Mouse (Mus musculus) layer of hippocampus, adult 11-12 months (tissue): Measurements from ENCODE around the gene Thsd7b.
A peak's percentile ranks its signal among the peaks of the same experiment; 100 is the strongest.
"Not testable (repeated sequence)": the region's sequence is repeated elsewhere in the genome, so short reads cannot be mapped to it uniquely, and the experiment has no call there.

Source experiments
- DNase-seq: peaks from one replicate; pipeline ENCODE4 v3.0.0; 2022; ENCODE audit warnings: low spot score

Thsd7b gene

DNA sequence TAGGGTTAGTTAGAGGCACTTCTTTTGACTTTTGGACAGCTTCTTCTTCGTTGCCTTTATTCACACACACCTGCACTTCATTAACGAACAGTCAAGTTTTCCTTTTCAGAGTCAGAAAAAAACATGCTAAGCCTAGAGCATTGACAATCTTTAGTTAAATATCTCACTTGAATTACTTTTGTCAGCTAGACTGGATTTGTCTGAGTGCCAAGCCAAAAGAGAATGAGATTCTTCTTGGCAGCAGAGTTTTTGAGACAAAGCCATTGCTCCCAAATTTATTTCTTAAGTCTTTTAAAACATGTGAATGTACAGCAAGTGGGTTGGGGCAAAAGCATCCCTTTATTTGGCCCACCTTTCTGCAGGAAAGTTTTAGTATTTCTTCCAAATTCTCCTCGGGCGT, 362.0 kb downstream of the Thsd7b start:
- DNase-seq, result no peak

DNA sequence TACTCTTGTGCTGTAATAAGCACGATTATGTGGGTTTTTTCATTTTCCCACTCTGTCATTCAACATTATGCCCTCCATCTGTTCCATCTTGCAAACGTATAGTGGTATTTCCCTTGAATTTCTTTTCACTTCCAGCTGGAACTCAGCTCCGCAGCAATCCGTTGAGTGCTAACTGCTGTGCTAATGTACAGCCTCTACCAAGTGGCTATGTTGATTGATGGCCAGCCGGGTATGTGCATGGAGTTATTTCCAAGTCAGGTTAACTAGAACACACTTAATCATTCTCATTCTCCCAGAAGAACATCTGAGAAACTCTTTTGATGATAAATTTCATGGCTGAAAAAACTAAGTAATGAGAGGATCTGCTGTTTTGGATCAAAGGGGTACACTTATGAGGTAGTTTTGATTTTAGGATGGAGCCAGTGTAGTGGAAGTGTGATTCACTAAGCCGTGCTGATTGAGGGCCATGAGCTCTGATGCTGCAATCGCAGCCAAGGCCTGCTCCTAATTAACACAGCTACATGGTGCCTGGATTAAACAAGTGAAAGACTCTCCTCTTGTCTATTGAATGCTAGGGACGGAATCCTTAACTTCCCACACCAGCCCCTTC, 371.3 kb downstream of the Thsd7b start:
- DNase-seq, result no peak

DNA sequence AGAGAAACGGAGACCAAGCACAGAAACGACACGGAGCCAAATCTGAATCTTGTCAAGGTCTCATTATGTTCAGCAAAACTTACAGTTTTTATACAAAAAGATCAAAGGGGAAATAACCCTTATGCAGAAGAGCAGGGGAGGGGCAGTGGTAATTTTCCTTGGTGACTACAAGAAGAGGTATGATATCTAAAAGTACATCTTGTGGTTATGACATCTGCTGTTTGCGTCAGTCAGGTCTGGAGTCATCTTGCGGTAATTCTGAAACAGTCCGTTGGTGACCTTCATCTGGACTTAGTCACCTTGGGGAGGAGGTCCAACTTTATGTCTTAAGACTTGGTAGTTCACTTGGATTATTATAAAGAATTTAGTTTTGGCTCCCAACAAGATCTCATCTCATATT, 378.3 kb downstream of the Thsd7b start:
- not testable (repeated sequence) for DNase-seq

DNA sequence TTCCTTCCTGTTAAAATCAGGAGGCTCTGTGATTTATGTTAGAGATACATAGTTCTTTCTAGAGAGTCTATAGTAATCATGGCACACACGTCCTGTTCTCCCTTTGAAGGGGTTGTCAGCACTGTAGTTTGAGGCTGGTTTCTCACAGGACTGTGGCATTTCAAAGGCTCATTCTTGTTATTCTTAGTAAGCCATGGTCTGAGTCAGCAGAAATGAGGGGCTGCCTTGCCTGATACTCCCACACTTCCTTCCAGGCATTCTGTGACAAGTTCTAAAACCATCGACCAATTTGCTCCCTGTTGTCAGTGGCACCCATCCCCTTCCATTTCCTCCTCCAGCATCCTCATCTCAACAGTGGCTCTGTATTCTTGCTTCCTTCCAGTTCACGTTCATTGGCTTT, 384.9 kb downstream of the Thsd7b start:
- no peak for DNase-seq

DNA sequence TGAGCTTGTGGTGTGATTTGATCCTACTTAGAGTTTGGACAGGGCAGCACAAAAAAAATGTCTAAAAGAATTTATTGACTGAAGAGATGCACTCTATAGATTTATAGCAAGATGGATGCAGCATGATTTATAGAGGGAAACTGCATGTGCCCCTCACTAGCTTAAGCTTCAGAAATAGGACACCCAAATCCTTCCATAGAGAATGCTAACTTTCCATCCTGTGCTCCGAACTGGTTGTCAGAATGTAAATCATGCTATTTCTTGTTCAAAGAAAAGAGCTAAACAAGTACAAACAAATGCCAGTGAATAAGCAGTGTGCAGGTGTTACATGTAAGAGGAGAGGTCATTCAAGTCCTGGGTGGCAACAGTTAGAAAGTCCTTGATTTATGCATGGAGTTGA, 402.8 kb downstream of the Thsd7b start:
- DNase-seq, result no peak

DNA sequence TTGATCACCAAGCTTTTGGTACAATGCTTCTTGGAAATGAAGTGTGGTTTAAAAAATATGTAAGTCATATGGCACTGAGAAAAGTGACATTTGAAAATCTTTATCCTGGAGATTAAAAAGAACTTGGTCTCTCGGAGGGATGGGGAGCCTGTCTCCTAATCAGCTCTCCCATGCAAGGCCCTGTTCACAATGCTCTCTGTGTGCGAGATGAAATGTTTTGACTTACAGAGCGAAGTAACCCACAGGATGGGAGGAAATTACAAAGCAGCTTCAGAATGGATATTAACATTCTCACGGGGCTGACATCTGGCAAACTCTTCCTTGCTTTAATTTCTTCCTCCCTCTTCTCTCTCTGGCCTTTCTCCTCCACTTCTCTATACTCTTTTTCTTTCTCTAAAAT, 405.7 kb downstream of the Thsd7b start:
- no peak for DNase-seq

DNA sequence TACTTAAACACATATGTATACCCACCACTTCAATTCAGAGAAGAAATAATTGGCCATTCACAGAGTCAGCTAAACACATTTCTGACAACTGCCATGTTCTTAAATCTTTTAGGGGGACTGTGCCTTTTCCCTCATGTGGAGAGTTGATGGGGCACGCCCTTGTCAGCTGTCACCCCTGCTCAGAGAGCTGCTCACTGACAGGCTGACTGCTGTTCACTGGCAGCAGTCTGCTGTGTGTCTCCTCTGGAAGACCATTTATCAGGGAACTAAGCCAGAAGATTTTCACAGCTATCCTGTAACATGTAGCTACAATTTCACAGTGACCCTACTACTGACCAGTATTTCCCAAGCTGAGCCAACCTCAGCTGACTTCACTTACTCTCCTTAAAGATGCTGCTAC, 432.6 kb downstream of the Thsd7b start:
- DNase-seq, result no peak

DNA sequence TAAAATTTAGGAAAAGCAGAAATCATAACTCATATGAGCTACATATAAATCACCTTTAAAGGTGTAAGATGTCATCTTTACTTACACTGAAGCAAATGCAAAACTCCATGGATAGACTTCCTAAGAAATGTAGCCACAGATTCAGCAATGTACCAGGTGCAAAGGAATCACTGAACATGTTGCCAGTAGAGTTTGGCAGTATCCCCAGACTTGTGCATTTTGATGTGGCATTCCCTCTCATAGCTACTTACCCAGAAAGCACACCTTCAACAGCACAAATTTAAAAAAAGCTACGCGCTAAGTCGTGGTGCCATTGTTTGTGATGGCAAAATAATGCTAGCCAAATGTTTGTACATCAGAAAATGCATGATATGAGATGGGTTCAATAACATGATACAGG, 439.6 kb downstream of the Thsd7b start:
- DNase-seq, result peak; percentile 47

DNA sequence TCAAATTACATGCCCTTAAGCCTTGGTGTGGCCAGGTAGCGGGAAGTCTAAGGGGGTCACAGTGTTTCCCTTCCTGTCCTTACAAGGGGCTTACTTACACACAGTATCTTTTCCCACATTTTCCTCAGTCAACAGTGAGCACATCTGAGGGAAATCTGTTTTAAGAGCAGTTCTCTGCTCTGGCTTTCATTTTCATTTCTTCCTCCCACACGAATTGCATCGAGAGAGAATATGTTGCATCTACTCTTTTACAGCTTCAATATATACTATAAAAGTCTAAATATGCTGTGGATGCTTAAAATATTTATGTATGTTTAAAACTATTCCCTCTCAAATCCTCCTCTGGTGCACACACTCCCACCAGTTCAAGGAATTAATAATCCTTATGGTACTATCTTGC, 440.5 kb downstream of the Thsd7b start:
- DNase-seq, result no peak

DNA sequence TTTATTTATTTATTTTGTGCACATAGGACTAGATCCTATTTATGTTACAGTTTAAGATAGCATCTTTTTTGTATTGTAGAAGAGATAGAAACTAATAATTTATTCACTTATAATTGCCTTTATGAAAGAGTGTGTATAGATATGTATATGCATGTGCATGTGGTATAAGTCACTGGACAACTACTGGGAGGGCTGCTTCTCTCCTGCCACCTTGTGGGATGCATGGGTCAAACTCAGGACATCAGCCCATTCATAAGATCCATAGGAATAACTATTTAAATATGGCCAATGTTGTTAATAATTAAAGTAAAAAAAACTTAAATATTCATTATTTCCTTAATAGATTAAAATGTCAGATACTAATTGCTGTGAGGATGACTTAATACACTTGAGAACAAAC, 446.5 kb downstream of the Thsd7b start:
- no peak for DNase-seq

DNA sequence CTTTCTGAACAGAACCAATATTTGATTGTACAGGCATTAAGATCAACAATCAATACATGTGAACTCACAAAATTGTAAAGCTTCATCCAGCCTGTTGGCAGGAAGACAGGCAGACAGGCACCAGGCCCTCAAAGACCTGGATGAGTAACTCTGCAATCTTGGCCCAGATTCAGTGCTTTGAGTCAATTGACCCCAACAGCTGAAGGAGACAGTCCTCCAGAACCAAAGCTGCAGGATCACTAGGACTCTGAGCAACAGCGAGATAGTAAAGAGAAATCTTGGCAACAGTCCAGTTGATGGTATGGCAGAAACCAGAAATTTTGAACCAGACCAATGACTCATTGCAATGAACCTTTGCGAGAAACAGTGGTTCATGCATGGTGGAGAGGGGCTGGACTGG, 458.9 kb downstream of the Thsd7b start:
- DNase-seq, result no peak

DNA sequence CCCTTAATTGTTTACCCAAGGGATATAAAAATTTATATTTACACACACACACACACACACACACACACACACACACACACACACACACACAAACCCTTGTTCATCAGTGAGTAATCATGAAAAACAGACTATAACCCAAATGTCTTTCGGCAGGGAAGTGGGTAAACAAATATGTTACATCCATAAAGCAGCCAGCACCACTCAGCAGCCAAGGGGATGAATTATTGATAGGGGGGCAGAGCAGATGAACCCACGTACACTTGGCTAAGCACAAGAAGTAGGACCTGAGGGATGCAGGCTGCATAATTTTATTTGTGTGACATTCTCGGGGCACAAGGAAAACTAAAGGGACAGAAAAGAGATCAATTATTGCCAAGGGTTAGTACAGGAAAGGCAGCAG, 474.5 kb downstream of the Thsd7b start:
- no peak for DNase-seq

DNA sequence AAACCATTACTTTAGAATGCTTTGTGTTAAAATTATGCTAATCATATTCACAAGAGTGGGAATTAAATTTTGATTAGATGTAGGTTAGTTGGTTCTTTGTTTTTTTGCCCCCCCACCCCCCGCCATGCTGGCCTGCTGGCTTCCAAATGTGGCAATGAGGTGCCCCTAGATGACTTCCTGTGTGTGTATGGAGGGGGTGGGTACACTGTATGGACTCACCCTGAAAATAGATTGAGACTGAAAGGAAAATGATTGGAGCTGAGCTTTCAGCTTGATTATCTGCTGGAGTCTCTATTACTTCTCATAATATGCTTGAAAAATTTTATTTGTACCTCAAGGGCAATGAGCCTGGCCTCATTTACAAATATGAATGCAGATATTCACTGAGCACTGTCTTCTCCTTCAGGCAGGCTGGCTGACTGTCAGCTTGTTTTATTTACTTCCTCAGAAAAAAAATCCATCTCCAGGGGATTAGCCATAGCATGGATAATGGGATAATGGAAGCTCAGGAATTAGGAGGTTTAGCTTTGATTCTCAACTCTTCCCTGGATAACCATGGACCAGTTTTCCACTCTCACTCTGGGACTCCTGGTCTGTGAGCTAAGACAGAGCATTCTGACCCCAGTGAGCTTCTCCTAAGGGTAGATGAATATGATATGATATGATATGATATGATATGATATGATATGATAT, 483.6 kb downstream of the Thsd7b start:
- no peak for DNase-seq

DNA sequence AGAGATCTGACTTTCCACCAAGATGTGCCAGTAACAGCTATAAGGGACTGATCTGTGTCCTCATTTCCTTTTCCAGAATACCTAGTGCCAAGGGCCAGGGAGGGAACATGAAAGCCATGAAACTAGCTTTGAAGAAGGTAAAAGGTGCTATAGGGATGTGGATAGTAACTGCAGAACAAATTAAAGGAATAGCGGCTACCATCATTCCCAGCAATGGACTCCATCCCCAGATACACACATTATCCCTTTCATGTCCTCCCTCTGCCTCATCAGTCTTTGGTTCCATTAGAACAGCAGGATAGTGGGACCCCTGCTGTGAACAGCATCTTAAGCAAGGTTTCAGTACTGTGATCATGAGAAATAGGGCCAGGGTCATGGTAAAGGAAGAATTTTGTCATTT, 485.9 kb downstream of the Thsd7b start:
- DNase-seq, result no peak

DNA sequence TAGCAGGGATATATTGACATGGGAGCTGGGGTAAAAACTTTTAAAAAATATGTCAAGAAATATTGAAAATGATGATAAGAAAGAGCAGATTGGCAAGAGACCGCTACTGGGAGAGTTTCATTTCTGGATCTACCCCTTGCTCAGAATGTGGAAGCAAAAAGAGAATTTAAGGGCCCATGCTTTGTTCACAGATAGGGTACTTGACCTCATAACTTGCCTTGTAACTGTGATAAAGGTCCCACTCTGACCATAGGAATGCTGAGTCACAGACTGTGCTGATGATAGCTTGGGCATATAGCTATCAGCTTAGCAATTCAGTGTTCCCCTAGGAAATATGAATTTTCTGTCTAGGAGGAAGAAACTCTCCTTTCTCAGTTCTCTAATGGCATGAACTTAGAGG, 488.1 kb downstream of the Thsd7b start:
- no peak for DNase-seq

DNA sequence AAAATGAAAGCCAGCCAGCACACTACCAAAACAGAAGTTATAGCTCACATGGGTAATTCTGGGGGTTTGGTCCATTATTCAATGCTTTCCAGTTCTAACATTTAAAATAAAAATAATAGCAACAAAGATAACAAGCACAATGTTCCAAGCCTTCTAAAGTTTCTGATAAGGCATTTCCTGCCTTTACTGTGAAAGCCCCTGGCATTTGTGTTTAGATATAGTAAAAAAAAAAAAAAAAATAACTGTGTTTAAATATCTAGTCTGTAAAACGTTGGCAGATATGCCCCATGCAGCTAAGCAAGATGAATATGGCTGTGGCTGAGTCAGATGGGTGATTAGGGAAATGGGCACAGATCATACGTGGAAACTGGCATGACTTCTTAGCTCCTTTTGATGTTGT, 491.6 kb downstream of the Thsd7b start:
- DNase-seq, result no peak

DNA sequence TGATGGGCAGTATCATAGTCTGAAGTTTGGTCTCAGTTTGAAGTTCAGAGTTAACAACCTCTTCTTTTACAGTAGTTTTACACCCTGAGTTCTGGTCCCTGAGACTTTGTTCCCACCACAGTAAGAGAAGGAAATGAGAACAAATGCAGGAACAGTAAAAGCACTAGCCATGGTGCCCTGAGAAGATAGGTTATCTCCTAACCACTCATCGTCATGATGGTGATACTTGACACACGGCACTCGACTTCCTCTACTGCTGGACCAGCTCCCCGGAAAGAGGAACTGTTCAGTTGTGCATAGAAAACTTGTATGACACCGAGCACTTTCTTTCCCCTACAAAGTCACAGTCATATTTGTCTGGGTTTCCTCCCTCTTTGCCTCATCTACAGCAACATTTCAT, 504.0 kb downstream of the Thsd7b start:
- DNase-seq, result no peak

DNA sequence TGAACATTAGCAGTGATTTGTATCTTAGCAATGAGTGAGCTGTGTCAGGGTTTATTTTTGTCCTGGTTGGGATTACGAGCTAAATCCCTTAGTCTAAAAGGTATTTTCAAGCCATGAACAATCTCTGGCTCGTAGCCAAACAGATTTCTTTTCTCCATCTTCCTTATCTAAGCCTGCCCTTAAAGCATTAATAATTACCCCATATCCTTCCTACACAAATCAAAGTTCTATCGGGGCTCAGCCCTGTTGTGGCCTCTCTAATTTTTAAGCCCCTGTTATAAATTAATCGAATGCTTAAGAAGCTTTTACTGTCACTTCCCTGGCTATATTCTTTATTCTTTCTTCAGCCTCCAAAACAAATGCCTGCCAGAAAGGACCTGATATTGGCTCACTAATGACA, 506.4 kb downstream of the Thsd7b start:
- DNase-seq, result no peak

DNA sequence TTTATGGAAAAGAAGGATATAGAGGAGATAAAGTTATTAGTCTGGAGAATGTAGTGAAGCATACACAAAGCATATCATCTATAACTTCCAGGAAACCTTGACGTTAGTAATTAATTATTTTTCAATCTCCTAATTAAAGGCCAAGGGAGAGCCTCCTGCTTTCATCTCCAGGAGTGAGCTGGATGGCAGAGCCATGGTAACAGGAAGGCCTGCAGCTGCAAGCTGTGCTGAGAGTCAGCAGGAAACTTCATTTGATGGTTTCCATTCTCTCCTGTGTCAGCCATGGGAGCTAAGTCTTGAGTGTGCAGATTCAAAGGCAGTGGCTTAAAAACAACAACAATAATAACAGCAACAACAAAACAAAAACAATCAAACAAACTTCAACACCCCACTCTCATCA, 507.5 kb downstream of the Thsd7b start:
- DNase-seq, result no peak

DNA sequence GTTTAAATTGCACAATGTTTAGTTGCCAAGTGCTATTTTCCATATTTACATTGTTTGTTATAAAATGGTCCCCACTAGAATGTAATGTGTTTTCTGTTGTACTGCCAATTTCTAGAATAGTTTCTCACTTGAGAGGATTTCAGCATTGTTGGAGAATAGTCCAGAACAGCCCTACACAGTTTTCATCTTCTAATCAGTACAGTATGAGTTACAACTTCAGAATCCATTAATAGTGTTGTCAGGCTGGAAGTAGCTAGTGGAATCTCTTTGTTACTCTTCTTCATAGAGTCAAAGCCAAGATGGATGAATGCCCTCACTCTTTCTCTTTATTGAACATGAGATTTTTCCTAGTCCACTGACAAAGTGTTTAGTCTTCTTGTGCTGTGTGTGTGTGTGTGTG, 525.4 kb downstream of the Thsd7b start:
- DNase-seq, result no peak

DNA sequence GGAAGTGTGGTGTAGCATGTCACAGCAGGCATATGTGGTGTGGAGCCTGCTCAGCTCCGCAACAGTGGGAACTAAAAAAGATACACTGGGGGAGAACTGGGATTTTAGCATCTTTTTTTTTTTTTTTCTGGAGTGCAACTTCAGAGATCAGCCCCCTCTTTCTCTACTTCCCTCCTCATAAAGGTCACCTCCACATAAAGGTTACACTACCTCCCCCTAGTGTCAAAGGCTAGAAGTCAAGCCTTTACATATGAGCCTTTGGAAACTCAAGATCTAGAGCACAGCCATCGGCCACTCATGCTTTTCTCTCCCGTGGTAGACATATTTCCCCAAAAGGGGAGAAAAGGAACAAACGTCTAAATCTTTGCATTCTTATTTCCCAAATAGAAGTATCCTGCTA, 553.8 kb downstream of the Thsd7b start:
- no peak for DNase-seq

DNA sequence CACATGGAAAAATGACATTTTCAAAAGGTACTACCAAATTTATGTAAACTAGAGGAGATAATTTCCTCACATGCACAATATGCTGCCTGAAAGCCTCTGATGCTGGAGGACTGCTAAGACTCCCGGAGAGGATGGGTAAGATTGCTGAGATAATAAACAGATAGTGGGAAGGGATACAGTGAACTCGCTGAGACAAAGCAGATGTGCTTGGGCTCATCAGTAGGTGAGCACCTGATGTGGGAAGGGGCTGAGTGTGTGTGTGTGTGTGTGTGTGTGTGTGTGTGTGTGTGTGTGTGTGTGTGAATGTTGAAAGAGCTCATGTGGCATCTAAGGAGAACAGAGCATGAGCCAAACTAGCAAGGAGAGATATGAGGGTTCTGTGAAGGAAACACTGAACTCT, 564.2 kb downstream of the Thsd7b start:
- no peak for DNase-seq

DNA sequence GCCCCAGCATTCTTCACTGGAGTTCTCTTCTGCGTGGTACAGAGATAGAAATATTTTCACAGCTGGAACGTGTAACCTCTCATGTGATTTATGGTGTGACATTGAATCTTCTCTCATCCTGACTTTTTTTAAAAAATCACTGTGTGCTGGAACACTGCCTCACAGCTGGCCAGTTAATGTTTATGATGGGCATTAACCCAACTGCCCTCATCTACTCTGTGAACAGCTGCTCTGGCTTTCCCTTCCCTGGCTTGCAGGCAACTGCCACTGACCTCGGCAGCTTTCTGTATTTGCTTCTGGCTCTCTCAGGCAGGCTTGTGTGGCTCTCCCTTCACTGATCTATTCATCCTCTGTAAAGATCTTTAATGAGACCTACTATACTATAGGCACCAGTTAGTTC, 564.7 kb downstream of the Thsd7b start:
- DNase-seq, result no peak

DNA sequence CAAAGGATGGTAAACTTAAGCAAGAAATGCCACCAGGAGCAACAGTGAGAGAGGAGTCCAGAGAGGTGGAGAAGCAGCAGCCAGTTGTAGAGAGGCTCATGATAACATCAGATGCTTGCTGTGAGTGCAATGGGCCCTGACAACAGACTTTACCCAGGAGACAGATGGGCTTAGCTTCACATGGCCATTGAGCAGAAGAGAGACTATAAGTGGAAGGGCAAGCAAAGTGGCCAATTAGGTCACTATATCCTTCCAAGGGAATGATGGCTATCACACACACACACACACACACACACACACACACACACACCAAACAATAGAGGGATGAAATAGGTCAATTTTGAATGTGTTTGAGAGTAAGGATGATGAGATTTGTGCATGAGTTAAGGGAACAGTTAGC, 565.4 kb downstream of the Thsd7b start:
- DNase-seq, result no peak
